Mouse (Mus musculus) lung, embryonic 14.5 days (tissue): ENCODE measurements at regions not wholly inside any gene's neighbourhood (a gene's known extent, or its start where the extent isn't known, plus 50 kb on each side); places are given as distances from the start of the nearest gene placed in this dataset.

Source experiments
- ATAC-seq: fragments of 200-750 bp; cut with Nextera tagmentation; 2 replicates; pipeline ENCODE4 v1.8.0; 2017; ENCODE audit warnings: mild to moderate bottlenecking, moderate TSS enrichment, moderate library complexity; ENCODE audit not compliant: insufficient read depth
- DNase-seq: peaks from one replicate; pipeline ENCODE4 v3.0.0-alpha.2; 2015
- H3K27ac ChIP-seq: fragments of 300-500 bp; sonication (generic); 2 replicates; pipeline ENCODE4 v1.5.1; 2014; ENCODE audit warnings: low read depth, mild to moderate bottlenecking, moderate library complexity
- H3K27me3 ChIP-seq: fragments of 300-500 bp; sonication (generic); 2 replicates; pipeline ENCODE4 v1.6.1; 2014; ENCODE audit warnings: low read length, control low read depth; ENCODE audit not compliant: insufficient read depth
- H3K36me3 ChIP-seq: fragments of 300-500 bp; sonication (generic); 2 replicates; pipeline ENCODE4 v1.6.1; 2014; ENCODE audit warnings: control low read depth; ENCODE audit not compliant: insufficient read depth
- H3K4me1 ChIP-seq: fragments of 300-500 bp; sonication (generic); 2 replicates; pipeline ENCODE4 v1.6.1; 2014; ENCODE audit warnings: antibody characterized with exemption, control low read depth; ENCODE audit not compliant: insufficient read depth
- H3K4me2 ChIP-seq: fragments of 300-500 bp; sonication (generic); 2 replicates; pipeline ENCODE4 v1.6.1; 2014; ENCODE audit warnings: mild to moderate bottlenecking
- H3K4me3 ChIP-seq: fragments of 300-500 bp; sonication (generic); 2 replicates; pipeline ENCODE4 v1.5.1; 2014; ENCODE audit warnings: low read depth, low read length
- H3K9ac ChIP-seq: fragments of 300-500 bp; sonication (generic); 2 replicates; pipeline ENCODE4 v1.6.1; 2014
- H3K9me3 ChIP-seq: fragments of 300-500 bp; sonication (generic); 2 replicates; pipeline ENCODE4 v1.6.1; 2016; ENCODE audit warnings: low read depth, low read length, control low read depth
- CTCF ChIP-seq: IDR thresholded peaks from 2 replicates; pipeline ENCODE4 v1.5.1; 2016; ENCODE audit warnings: antibody characterized with exemption, low read depth
- WGBS: fragments of 180-500 bp; shearing (Covaris S2); extraction: QIAGEN DNeasy Blood & Tissue Kit; methylation state at CpG from one replicate; pipeline ENCODE4 v1.1.7; 2014; 5-methylcytosine and 5-hydroxymethylcytosine counted together

DNA sequence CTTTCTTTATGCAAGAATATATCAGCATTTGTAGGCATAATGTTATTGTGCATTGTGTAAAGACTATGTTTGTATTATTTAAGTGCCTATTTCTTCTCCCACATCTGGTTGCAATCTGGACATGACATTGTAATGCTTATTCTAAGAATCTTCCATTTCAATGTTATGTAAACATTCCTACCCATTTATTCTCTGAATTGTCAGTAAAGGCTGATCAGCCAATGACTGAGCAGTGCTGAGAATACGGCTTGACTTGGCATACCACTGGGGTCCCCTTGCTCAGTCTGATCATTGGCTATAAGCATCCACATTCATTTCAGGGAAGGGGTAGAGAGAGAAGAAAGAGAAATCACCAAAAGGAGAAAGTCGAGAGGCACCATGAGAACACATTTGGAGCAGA, 273.1 kb upstream of the Fam174a start:
- 47% methylated on average over 2 of the region's 2 CpGs for WGBS
- DNase-seq: peak; percentile 9
- no peak for TF ChIP-seq CTCF

DNA sequence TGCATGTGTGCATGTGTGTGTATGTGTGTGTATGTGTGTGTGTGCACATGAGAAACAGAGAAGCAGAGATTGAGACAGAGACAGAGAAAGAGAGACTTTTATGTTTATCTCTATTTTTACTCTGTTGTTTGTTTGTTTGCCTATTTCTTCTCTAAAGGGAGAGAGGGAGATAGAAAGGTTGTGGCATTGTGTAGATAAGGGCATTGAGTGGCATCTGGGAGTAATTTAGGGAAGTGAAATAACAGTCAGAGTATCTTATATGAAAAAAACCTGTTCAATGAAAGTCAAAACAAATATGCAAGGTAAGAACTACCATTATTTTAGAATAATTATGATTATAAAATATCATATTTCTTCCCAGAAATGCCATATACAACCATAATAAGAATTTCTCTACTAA, 270.1 kb upstream of the Fam174a start:
- Histone ChIP-seq H3K36me3 (no peaks in the 10 kb centered on the region), H3K27ac (no peak overlapping the region), H3K9me3 (no peaks in the 10 kb centered on the region), H3K27me3 (no peaks in the 10 kb centered on the region), H3K9ac (no peak overlapping the region), H3K4me2 (no peak overlapping the region), H3K4me3 (no peak overlapping the region), H3K4me1 (no peaks in the 10 kb centered on the region)
- TF ChIP-seq CTCF: no peak
- no peak for DNase-seq
- no peak for ATAC-seq

More for the DNA sequence above, 273.1 kb upstream of the Fam174a start:
- Histone ChIP-seq H3K27ac (no peak overlapping the region), H3K4me2 (no peak overlapping the region), H3K9me3 (no peaks in the 10 kb centered on the region), H3K36me3 (no peaks in the 10 kb centered on the region), H3K9ac (no peak overlapping the region), H3K4me1 (no peaks in the 10 kb centered on the region), H3K27me3 (no peaks in the 10 kb centered on the region), H3K4me3 (no peak overlapping the region)
- ATAC-seq: peak; percentile 60; the same call in 1 of the 2 replicates

DNA sequence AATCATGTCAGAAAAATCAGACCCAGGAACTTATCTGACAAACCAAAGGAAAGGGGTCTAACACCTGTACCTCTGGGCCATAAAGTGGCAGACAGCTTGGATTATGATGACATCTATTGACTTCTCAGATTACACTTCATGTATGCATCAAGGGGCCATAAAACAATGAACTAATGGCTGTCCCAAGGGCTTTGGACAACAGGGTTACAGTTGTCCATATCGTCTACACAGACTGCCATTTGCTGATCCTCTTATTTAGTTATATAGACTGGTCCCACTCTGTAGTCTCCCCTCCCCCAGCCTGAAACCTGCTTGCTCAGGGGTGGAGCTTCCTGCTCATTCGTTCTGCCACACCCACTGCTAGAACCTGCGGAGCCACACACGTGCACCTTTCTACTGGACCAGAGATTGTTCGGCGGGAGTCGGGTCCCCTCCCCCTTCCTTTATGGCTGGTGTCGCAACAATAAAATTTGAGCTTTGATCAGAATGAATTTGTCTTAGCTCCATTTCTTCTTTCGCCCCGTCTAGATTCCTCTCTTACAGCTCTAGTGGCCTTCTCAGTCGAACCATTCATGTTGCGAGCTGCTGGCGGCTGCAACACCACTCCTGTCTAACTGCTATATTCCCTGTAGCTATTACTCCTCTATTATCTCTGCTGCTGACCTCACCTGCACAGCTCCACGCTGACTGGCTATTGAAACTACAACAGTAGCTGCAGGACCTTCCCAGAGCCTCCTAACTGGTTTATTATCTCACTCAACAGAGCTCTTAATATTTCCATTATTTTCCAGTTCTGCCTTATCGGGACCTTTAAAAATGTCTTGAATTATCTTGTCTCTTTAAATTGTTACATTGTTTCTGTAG, 248.9 kb upstream of the Fam174a start:
- TF ChIP-seq CTCF: no peak
- no peaks in the 10 kb centered on the region for H3K27me3 ChIP-seq
- H3K9ac ChIP-seq: no peak overlapping the region
- no peaks in the 10 kb centered on the region for H3K4me1 ChIP-seq
- H3K4me2 ChIP-seq: no peak overlapping the region
- H3K36me3 ChIP-seq: no peaks in the 10 kb centered on the region
- H3K9me3 ChIP-seq: no peaks in the 10 kb centered on the region
- ATAC-seq (no peak), DNase-seq (no peak)
- H3K4me3 ChIP-seq: no peak overlapping the region
- H3K27ac ChIP-seq: no peak overlapping the region
- 76% methylated on average over 9 of the region's 15 CpGs for WGBS

DNA sequence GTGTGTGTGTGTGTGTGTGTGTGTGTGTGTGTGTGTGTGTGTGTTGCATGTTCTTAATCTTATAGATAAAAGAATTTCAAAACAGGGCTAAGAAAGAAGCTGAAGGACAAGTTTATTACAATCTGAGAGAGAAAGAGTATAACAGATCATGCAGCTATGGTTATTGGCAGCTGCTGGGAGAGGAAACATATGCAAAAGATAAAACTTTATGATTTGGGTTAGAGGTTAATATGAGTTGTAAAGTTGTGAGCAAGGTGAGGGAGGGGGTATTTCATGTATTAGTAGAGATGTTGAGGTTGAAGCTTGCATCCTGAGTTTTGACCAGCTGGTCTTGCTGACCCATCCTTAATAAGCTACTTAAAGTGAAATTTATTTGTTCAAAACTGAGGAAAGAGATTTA, 247.8 kb upstream of the Fam174a start:
- Histone ChIP-seq H3K4me3 (no peak overlapping the region), H3K36me3 (no peaks in the 10 kb centered on the region), H3K9me3 (no peaks in the 10 kb centered on the region), H3K4me2 (no peak overlapping the region), H3K27me3 (no peaks in the 10 kb centered on the region), H3K9ac (no peak overlapping the region), H3K27ac (no peak overlapping the region), H3K4me1 (no peaks in the 10 kb centered on the region)
- DNase-seq (no peak), ATAC-seq (no peak)
- no peak for TF ChIP-seq CTCF

DNA sequence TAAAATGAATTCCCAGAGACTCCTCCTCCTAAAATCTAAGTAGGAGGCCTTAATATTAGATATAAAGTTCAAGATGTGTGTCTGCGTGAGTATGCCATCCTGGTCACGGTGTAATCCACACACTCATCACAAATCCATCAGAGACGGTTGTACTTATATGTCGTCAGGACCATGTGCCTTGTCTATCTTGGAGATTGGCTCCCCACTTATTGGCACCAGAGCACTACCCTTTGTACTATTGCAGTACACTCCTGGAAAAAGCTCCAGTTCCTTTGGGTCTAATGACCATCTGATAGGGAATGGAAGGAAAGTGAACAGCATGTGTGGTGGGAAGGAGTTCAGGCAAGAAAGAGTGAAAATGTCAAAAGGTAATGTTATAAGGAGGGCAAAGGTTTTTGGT, 247.4 kb upstream of the Fam174a start:
- Histone ChIP-seq H3K4me3 (no peak overlapping the region), H3K9ac (no peak overlapping the region), H3K4me2 (no peak overlapping the region), H3K36me3 (no peaks in the 10 kb centered on the region), H3K27ac (no peak overlapping the region), H3K4me1 (no peaks in the 10 kb centered on the region), H3K9me3 (no peaks in the 10 kb centered on the region), H3K27me3 (no peaks in the 10 kb centered on the region)
- 91% methylated on average over 4 of the region's 4 CpGs for WGBS
- TF ChIP-seq CTCF: no peak
- no peak for ATAC-seq
- no peak for DNase-seq

DNA sequence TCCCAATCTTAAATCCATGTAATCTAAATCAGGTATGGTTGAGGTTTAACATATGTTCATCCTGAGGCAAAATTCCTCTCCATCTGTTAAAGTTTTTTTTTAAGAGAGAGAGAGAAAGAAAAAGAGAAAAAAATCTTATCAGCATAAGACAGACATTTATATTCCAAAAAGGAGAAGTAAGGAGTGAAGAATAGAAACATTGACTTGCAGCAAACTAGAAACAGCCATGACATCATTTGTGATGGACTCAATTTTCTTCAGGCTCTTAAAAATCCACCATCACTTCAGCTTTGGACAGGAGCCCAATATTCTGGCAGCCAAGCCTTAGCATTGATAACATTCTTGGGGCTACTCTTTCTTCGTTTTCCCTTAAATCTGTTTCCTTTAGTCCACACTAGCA, 238.3 kb upstream of the Fam174a start:
- H3K4me3 ChIP-seq: no peak overlapping the region
- WGBS: 55% methylated on average over 1 of the region's 1 CpGs
- H3K9ac ChIP-seq: no peak overlapping the region
- peak; percentile 51 for DNase-seq
- H3K27me3 ChIP-seq: no peaks in the 10 kb centered on the region
- no peaks in the 10 kb centered on the region for H3K9me3 ChIP-seq
- TF ChIP-seq CTCF: no peak
- no peaks in the 10 kb centered on the region for H3K36me3 ChIP-seq
- H3K4me1 ChIP-seq: no peaks in the 10 kb centered on the region
- H3K4me2 ChIP-seq: no peak overlapping the region
- H3K27ac ChIP-seq: no peak overlapping the region
- no peak for ATAC-seq

DNA sequence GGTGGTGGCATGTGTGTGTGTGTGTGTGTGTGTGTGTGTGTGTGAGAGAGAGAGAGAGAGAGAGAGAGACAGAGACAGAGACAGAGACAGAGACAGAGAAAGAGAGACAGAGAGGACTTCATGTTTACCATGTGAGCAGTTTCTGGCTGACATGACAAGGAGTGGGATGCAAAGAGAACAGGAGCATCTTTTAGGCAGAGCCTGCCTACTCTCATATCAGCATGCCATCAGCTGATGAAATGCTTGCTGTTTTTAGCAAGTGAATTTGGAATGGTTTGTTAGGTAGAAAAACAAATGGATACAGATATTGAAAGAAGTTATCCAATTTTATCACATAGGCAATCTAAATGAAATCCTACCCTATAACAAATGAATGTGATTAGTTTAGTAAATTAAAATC, 203.5 kb upstream of the Fam174a start:
- DNase-seq (no peak), ATAC-seq (no peak)
- Histone ChIP-seq H3K9ac (no peak overlapping the region), H3K9me3 (no peaks in the 10 kb centered on the region), H3K27me3 (no peaks in the 10 kb centered on the region), H3K27ac (no peak overlapping the region), H3K4me1 (no peaks in the 10 kb centered on the region), H3K4me2 (no peak overlapping the region), H3K4me3 (no peak overlapping the region), H3K36me3 (no peaks in the 10 kb centered on the region)
- no peak for TF ChIP-seq CTCF

DNA sequence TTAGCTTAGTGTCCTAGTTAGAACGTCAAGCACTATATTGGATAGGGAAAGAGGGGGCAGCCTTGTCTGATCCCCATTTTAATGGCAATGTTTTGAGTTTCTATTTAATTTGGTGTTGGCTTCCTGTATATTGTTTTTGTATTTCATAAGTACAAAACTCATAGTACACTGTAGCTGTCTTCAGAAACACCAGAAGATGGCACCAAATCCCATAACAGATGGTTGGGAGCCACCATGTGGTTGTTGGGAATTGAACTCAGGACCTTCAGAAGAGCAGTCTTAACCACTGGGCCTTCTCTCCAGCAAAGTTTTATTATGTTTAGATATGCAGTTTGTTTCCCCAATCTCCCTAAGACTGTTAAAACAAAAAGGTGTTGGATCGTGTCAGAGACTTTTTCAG, 199.9 kb upstream of the Fam174a start:
- Histone ChIP-seq H3K27ac (no peak overlapping the region), H3K4me3 (no peak overlapping the region), H3K4me2 (no peak overlapping the region), H3K27me3 (no peaks in the 10 kb centered on the region), H3K9ac (no peak overlapping the region), H3K4me1 (no peaks in the 10 kb centered on the region), H3K36me3 (no peaks in the 10 kb centered on the region), H3K9me3 (no peaks in the 10 kb centered on the region)
- no peak for ATAC-seq
- WGBS: 83% methylated on average over 2 of the region's 2 CpGs
- no peak for DNase-seq
- TF ChIP-seq CTCF: no peak
